Mouse (Mus musculus) neural tube, embryonic 12.5 days (tissue): ENCODE measurements around the gene Wipf1. TPM values are rescaled to one million over a fixed set of nuclear protein-coding genes. Genes with fewer than 3 reads are reported as not detected.

Experiments used
- ATAC-seq: fragments of 200-750 bp; cut with Nextera tagmentation; 2 replicates; pipeline ENCODE4 v1.8.0; 2017; ENCODE audit warnings: low read depth, mild to moderate bottlenecking, moderate TSS enrichment, moderate library complexity; ENCODE audit not compliant: low FRiP score
- H3K27ac ChIP-seq: fragments of 300-500 bp; sonication (generic); 2 replicates; pipeline ENCODE4 v1.5.1; 2016
- H3K27me3 ChIP-seq: fragments of 300-500 bp; sonication (generic); replicated peaks from 2 replicates; pipeline ENCODE4 v1.6.1; 2016; ENCODE audit warnings: mild to moderate bottlenecking
- H3K36me3 ChIP-seq: fragments of 300-500 bp; sonication (generic); 2 replicates; pipeline ENCODE4 v1.6.1; 2016; ENCODE audit warnings: mild to moderate bottlenecking
- H3K4me1 ChIP-seq: fragments of 300-500 bp; sonication (generic); 2 replicates; pipeline ENCODE4 v1.6.1; 2016
- H3K4me2 ChIP-seq: fragments of 300-500 bp; sonication (generic); replicated peaks from 2 replicates; pipeline ENCODE4 v1.6.1; 2016; ENCODE audit warnings: mild to moderate bottlenecking
- H3K4me3 ChIP-seq: fragments of 300-500 bp; sonication (generic); 2 replicates; pipeline ENCODE4 v1.5.1; 2016
- H3K9ac ChIP-seq: fragments of 300-500 bp; sonication (generic); 2 replicates; pipeline ENCODE4 v1.6.1; 2016; ENCODE audit warnings: mild to moderate bottlenecking
- H3K9me3 ChIP-seq: fragments of 300-500 bp; sonication (generic); 2 replicates; pipeline ENCODE4 v1.6.1; 2016; ENCODE audit warnings: mild to moderate bottlenecking
- WGBS: fragments of 180-500 bp; shearing (Covaris S2); methylation state at CpG from one replicate; pipeline ENCODE4 v1.1.7; 2016; 5-methylcytosine and 5-hydroxymethylcytosine counted together
- polyA plus RNA-seq: library from polyadenylated mRNA; unstranded; fragments of >200 nt; fragmentation: Nextera tagmentation; extraction: Ambion mirVana; gene quantifications from 2 replicates; pipeline ENCODE4 v1.2.1, GENCODE M21; 2016

Gene Wipf1
- polyA plus RNA-seq, 1 experiment from 2014 or later = 5.8 TPM

DNA sequence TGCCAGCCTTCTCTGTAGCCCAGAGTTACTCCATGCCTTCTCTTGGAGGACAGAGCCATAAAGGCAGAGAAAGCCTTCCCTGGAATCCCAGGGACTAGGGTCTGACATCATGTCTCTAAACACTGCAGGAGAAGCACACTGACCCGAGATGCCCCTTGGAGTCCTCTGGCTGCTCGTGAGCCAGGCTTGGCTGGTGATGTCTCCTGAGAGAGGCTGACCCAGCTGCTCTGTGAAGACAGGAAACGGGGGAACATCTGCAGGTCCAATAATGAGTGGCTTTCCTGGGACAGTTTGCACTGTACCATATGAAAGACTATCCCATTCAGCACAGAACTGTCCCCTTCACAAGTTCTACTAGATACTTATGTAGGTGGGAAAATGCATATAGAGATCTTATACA, 69.4 kb downstream of the Wipf1 start:
- WGBS = 58% methylated on average over 3 of the region's 3 CpGs
- Histone ChIP-seq H3K4me1 (no peaks in the 10 kb centered on the region), H3K4me2 (no peak overlapping the region), H3K27ac (no peak overlapping the region), H3K4me3 (no peak overlapping the region), H3K36me3 (no peaks in the 10 kb centered on the region), H3K27me3 (no peaks in the 10 kb centered on the region), H3K9ac (no peak overlapping the region), H3K9me3 (no peaks in the 10 kb centered on the region)
- ATAC-seq = no peak

DNA sequence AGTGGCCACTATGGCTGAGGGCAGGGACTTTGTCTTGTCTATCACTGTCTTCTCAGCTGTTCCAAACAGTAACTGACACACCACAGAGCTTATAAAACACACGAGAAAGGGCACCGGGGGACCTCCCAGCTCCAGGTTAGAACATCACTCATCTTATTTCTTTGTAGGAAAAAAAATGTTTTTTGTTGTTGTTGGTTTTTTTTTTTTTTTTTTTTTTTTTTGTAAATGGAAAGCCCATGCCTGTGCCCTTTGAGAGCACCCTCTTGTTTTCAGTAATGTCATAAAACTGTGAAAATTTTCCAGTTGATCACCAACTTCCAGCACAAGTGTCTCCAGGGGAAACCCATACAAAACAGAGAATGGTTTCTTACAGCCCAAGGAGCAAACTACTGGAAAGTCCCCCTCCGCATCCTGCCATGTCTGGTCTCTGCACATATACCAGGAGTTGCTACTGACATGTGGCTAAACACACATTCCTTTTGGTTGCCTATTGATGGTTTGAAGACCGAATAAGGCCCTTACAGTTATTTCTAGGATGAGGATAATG, 69.9 kb downstream of the Wipf1 start:
- H3K9ac ChIP-seq = no peak overlapping the region
- no peaks in the 10 kb centered on the region for H3K27me3 ChIP-seq
- no peak for ATAC-seq
- no peaks in the 10 kb centered on the region for H3K4me1 ChIP-seq
- no peak overlapping the region for H3K27ac ChIP-seq
- WGBS = 80% methylated on average over 4 of the region's 4 CpGs
- no peaks in the 10 kb centered on the region for H3K36me3 ChIP-seq
- no peaks in the 10 kb centered on the region for H3K9me3 ChIP-seq
- no peak overlapping the region for H3K4me2 ChIP-seq
- H3K4me3 ChIP-seq = no peak overlapping the region

DNA sequence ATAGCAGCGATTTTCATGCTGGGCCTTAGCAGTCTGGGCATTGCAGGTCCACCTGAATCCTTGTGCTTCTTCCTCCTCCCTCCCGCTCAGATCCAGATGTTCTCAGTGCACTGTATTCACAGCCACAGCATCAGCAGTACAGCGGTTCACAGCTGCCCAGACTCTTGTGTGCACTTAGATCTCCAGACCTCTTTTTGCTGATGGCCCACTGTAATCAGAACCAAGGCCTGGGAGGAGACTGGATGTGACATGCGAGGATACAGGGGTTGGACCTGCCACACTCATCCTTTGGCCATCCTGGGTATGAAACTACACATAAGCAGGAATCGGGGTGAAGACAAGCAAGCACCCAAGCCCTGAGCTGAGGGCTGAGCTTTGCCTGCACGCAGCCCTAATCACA, 72.6 kb downstream of the Wipf1 start:
- Histone ChIP-seq H3K27me3 (no peaks in the 10 kb centered on the region), H3K9ac (no peak overlapping the region), H3K36me3 (no peaks in the 10 kb centered on the region), H3K4me3 (no peak overlapping the region), H3K4me1 (no peaks in the 10 kb centered on the region), H3K9me3 (no peaks in the 10 kb centered on the region), H3K4me2 (no peak overlapping the region), H3K27ac (no peak overlapping the region)
- WGBS = 94% methylated on average over 6 of the region's 6 CpGs
- ATAC-seq = no peak

DNA sequence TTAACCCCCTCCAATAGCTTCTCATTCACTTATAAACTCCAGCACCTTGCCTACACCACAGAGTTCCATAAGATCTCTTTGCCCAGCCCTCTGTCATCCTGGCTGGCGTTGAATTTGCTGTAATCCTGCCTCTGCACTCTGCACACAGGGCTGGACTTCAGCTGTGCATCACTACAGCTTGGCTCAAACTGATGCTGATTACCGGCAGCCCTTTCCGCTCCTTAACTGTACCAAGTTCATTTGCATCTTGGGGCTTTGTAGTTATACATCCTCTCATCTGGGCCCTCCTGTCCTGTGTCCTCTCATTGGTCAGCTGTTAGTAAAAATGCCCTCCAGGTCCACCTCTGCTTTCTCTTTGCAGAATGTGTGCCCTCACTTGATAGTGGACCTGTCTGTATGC, 73.4 kb downstream of the Wipf1 start:
- no peak overlapping the region for H3K4me2 ChIP-seq
- no peaks in the 10 kb centered on the region for H3K9me3 ChIP-seq
- no peak for ATAC-seq
- no peak overlapping the region for H3K27ac ChIP-seq
- H3K27me3 ChIP-seq = no peaks in the 10 kb centered on the region
- WGBS = 88% methylated on average over 3 of the region's 3 CpGs
- no peak overlapping the region for H3K4me3 ChIP-seq
- H3K36me3 ChIP-seq = no peaks in the 10 kb centered on the region
- no peaks in the 10 kb centered on the region for H3K4me1 ChIP-seq
- H3K9ac ChIP-seq = no peak overlapping the region

DNA sequence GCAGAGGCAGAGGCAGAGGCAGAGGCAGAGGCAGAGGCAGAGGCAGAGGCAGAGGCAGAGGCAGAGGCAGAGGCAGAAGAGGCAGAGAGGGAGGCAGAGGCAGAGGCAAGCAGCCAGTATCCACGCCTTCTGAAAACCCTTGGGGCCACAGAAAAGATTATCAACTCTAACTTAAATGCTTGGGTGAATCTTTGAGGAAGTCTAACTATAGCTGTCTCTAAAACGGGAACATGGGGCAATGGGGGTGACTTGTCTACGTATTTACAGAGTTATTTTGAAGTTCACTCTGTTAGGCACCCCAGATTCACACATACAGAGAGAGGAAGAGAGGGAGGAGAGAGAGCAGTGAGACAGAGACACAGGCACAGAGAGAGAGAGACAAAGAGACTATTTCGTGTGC, 74.0 kb downstream of the Wipf1 start:
- WGBS = 92% methylated on average over 4 of the region's 4 CpGs
- Histone ChIP-seq H3K4me1 (peaks cover 5% of the 10 kb centered on the region), H3K4me2 (no peak overlapping the region), H3K9ac (no peak overlapping the region), H3K27me3 (no peaks in the 10 kb centered on the region), H3K27ac (no peak overlapping the region), H3K36me3 (no peaks in the 10 kb centered on the region), H3K9me3 (no peaks in the 10 kb centered on the region), H3K4me3 (no peak overlapping the region)
- no peak for ATAC-seq

DNA sequence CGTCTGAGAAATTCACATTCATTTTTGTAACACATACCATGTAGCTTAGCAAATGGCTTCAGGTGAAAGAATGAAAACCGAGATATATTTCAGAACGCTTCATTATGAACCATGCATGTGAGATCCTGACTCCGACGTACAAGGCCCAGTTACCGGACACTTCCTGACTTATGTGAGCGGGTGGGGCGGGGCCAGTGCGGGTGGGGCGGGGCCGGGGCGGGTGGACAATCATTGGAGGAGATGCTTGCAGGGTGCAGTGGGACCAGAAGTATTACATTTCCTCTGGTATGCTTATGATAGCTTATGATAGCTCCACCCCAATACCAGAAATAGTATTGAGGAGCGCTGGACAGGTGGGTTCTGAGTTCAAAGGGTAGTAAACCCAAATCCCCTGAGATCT, 74.9 kb downstream of the Wipf1 start:
- no peaks in the 10 kb centered on the region for H3K27me3 ChIP-seq
- no peak overlapping the region for H3K4me2 ChIP-seq
- H3K27ac ChIP-seq = no peak overlapping the region
- no peaks in the 10 kb centered on the region for H3K36me3 ChIP-seq
- WGBS = 94% methylated on average over 13 of the region's 13 CpGs
- no peak for ATAC-seq
- H3K4me1 ChIP-seq = peaks cover 11% of the 10 kb centered on the region
- no peak overlapping the region for H3K4me3 ChIP-seq
- H3K9ac ChIP-seq = no peak overlapping the region
- H3K9me3 ChIP-seq = no peaks in the 10 kb centered on the region

- no peak for ATAC-seq
- Histone ChIP-seq H3K4me2 (no peak overlapping the region), H3K27ac (no peak overlapping the region), H3K9ac (no peak overlapping the region), H3K27me3 (no peaks in the 10 kb centered on the region), H3K4me3 (no peak overlapping the region), H3K4me1 (peaks cover 11% of the 10 kb centered on the region), H3K36me3 (no peaks in the 10 kb centered on the region), H3K9me3 (no peaks in the 10 kb centered on the region)
- 90% methylated on average over 4 of the region's 4 CpGs for WGBS
These were observed 75.3 kb downstream of the Wipf1 start for GRCm38 (mm10) chr2:73454186-73454585.

DNA sequence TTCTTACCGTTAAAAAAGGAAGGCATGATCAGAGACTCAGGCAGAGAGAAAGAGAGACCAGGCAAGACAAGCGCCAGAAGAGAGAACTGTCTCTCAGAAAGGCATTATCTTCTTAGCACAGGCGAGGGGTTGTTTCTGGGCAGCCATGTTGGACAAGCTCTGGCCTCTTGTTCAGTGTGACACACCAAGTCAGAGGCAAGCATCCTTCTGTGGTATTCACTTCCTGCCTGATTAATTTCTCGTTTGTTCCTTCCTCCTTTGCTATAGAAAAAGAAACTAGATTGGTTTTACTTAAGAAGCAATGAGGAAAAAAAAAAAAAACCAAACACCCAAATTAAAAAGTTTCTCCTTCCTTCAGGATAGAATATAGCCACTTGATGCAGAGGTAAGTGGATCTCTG, 75.8 kb downstream of the Wipf1 start:
- Histone ChIP-seq H3K9ac (no peak overlapping the region), H3K9me3 (no peaks in the 10 kb centered on the region), H3K36me3 (no peaks in the 10 kb centered on the region), H3K4me3 (no peak overlapping the region), H3K27me3 (no peaks in the 10 kb centered on the region), H3K4me2 (no peak overlapping the region), H3K27ac (no peak overlapping the region), H3K4me1 (peaks cover 11% of the 10 kb centered on the region)
- WGBS = 75% methylated on average over 4 of the region's 4 CpGs
- no peak for ATAC-seq

DNA sequence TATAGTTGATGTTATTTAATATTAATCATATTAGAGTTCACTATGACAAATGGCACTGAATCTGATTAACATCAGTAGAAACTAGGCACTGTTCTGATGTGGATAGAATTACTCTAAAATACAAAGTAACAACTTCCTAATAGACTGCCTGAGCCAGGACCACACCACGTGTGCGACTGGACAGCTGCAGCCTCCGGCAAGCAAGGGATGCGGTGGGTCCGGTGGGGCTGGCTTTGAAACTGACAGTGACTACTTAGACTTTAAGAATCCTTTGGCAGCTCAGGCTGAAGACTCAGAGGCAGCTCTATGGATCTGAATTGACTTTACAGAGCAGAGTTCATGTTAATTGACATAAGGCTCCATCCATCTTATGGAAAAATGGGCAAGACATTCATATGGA, 76.4 kb downstream of the Wipf1 start:
- Histone ChIP-seq H3K9me3 (no peaks in the 10 kb centered on the region), H3K27me3 (no peaks in the 10 kb centered on the region), H3K27ac (no peak overlapping the region), H3K4me3 (no peak overlapping the region), H3K4me2 (no peak overlapping the region), H3K4me1 (peaks cover 11% of the 10 kb centered on the region), H3K36me3 (no peaks in the 10 kb centered on the region), H3K9ac (no peak overlapping the region)
- WGBS = 72% methylated on average over 5 of the region's 5 CpGs
- ATAC-seq = no peak

DNA sequence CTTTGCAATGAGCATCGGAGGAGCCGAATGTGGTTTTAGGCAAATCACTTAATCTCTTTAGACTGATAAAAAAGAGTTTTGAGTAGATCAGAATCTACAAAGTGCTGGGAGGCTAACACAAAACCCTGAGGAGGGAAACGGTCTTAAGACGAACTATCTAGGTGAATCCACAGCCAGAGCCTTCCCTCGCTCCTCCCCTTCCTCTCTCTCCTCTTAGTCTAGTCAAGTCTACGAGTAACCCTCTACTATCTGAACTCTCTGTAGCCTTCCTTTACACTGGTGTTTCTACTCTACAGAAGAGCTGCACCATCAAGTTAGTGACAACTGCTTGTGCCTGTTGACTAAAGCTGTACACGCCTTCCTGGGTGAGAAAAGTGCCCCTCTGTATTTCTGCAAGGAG, 77.0 kb downstream of the Wipf1 start:
- no peaks in the 10 kb centered on the region for H3K9me3 ChIP-seq
- no peak for ATAC-seq
- no peaks in the 10 kb centered on the region for H3K27me3 ChIP-seq
- H3K36me3 ChIP-seq = no peaks in the 10 kb centered on the region
- no peak overlapping the region for H3K27ac ChIP-seq
- H3K4me1 ChIP-seq = peaks cover 13% of the 10 kb centered on the region
- H3K4me2 ChIP-seq = no peak overlapping the region
- 89% methylated on average over 7 of the region's 7 CpGs for whole genome bisulfite sequencing
- no peak overlapping the region for H3K4me3 ChIP-seq
- H3K9ac ChIP-seq = no peak overlapping the region

DNA sequence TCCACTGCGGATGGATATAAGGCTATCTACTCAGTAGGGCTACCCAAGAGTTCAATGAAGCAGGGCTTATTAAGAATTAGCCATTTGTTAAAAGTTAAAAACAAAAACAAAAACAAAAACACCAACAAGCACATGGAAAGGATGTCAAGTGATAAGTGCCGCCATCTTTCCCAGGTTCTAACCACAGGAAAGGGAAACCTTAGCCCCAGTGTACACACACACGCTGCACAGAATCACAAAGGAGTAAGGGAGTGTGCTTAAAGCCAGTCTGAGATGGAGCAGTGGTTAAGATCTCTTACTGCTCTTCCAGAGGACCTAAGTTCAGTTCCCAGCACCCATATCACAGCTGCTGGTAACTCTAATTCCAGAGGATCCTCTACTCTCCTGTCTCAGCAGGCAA, 78.0 kb downstream of the Wipf1 start:
- no peak overlapping the region for H3K4me3 ChIP-seq
- no peaks in the 10 kb centered on the region for H3K36me3 ChIP-seq

DNA sequence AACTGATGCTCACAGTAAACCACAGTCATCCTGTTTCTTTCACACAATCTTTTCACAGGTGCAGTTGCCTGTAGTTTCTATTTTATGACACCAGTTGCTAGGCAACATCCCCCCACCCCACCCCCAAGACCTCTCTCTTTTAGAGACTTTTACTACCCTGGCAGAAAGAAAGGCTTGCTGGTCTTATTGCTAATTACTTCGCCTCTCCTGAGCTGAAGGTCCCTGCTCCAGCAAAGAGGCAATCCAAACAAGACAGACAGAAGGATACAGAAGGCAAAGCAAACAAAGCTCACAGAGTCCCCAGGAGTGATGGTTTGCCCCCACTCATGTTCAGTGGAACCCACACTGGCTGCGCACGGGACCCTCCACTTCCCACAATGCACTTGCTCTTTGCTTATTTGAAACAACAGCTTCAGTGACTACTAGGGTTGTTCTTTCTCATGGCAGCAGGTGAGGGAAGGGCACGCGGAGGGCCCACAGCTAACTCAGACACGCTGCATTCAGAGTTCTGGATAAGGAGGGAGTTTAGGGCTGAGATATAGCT, 79.3 kb downstream of the Wipf1 start:
- 9% methylated on average over 6 of the region's 6 CpGs for WGBS
- H3K27ac ChIP-seq = no peak overlapping the region
- H3K27me3 ChIP-seq = no peaks in the 10 kb centered on the region
- no peaks in the 10 kb centered on the region for H3K36me3 ChIP-seq
- peak overlapping the region; percentile 36 for H3K4me2 ChIP-seq
- no peak overlapping the region for H3K9ac ChIP-seq
- no peak for ATAC-seq
- peaks cover 13% of the 10 kb centered on the region for H3K4me1 ChIP-seq
- H3K9me3 ChIP-seq = no peaks in the 10 kb centered on the region
- no peak overlapping the region for H3K4me3 ChIP-seq

More for the DNA sequence above, 78.0 kb downstream of the Wipf1 start:
- H3K4me1 ChIP-seq = peaks cover 13% of the 10 kb centered on the region
- WGBS = 96% methylated on average over 3 of the region's 3 CpGs
- H3K27ac ChIP-seq = no peak overlapping the region
- no peak for ATAC-seq
- H3K27me3 ChIP-seq = no peaks in the 10 kb centered on the region
- H3K4me2 ChIP-seq = no peak overlapping the region
- H3K9ac ChIP-seq = no peak overlapping the region
- no peaks in the 10 kb centered on the region for H3K9me3 ChIP-seq

DNA sequence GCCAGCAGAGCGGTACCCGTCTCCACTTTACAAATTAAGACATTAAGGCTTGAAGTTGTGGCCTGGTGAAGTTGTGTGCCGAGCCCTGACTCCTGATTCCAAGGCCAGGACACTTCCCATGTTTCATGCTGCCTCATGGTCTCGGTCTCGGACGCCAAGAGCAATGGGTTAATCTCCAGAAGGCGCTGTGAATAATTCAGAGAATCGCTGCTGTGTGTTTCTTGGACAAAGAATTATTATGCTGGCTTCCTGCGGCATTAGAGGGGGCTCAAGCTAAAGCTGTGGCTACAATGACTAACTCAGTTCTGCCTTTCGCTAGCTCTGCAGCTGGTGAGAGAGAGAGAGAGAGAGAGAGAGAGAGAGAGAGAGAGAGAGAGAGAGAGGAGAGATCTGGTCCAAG, 85.5 kb downstream of the Wipf1 start:
- Histone ChIP-seq H3K4me2 (no peak overlapping the region), H3K4me3 (no peak overlapping the region), H3K4me1 (0 out of 2 replicates have a peak, but pooled peaks cover 3% of the 10 kb centered on the region), H3K9ac (no peak overlapping the region), H3K27me3 (no peaks in the 10 kb centered on the region), H3K9me3 (no peaks in the 10 kb centered on the region), H3K36me3 (no peaks in the 10 kb centered on the region), H3K27ac (no peak overlapping the region)
- ATAC-seq = no peak
- 73% methylated on average over 10 of the region's 10 CpGs for WGBS
